Mouse (Mus musculus) testis, adult 2 months (tissue): ENCODE measurements at regions not wholly inside any gene's neighbourhood (a gene's known extent, or its start where the extent isn't known, plus 50 kb on each side); places are given as distances from the start of the nearest gene placed in this dataset.

Experiments
- H3K27ac ChIP-seq: fragments of 200-500 bp; 2 replicates; pipeline ENCODE4 v1.5.1; 2012; ENCODE audit warnings: low read depth, low read length; ENCODE audit not compliant: control insufficient read depth, insufficient read depth
- H3K27me3 ChIP-seq: fragments of 200-500 bp; 2 replicates; pipeline ENCODE4 v1.6.1; 2012; ENCODE audit warnings: mild to moderate bottlenecking, low read length, moderate library complexity; ENCODE audit not compliant: control insufficient read depth, insufficient read depth
- H3K36me3 ChIP-seq: fragments of 200-500 bp; 2 replicates; pipeline ENCODE4 v1.6.1; 2012; ENCODE audit warnings: mild to moderate bottlenecking, low read length; ENCODE audit not compliant: control insufficient read depth, insufficient read depth
- H3K4me1 ChIP-seq: fragments of 200-500 bp; 2 replicates; pipeline ENCODE4 v1.6.1; 2012; ENCODE audit warnings: low read length; ENCODE audit not compliant: control insufficient read depth, insufficient read depth
- H3K4me3 ChIP-seq: fragments of 200-500 bp; 2 replicates; pipeline ENCODE4 v1.5.1; 2012; ENCODE audit warnings: low read depth, mild to moderate bottlenecking, low read length, moderate library complexity, mixed read lengths; ENCODE audit not compliant: control insufficient read depth
- CTCF ChIP-seq: fragments of 200-500 bp; IDR thresholded peaks from 2 replicates; pipeline ENCODE4 v1.5.1; 2012; ENCODE audit warnings: low read depth, mild to moderate bottlenecking, inconsistent platforms, low read length, moderate library complexity; ENCODE audit not compliant: control insufficient read depth, insufficient read depth, insufficient replicate concordance
- POLR2A ChIP-seq: fragments of 200-500 bp; IDR thresholded peaks from 2 replicates; pipeline ENCODE4 v1.6.1; 2012; ENCODE audit warnings: low read depth, mild to moderate bottlenecking, inconsistent platforms, low read length, moderate library complexity; ENCODE audit not compliant: control insufficient read depth

- H3K36me3 ChIP-seq, result no peaks in the 10 kb centered on the region
- no peaks in the 10 kb centered on the region for H3K27me3 ChIP-seq
- H3K27ac ChIP-seq, result no peak overlapping the region
- TF ChIP-seq CTCF (no peak), POLR2A (no peak)
- H3K4me3 ChIP-seq, result no peak overlapping the region
- H3K4me1 ChIP-seq, result no peaks in the 10 kb centered on the region
These were observed 320.2 kb upstream of the Irx1 start for GRCm38 (mm10) chr13:72283701-72284100.

- Histone ChIP-seq H3K27ac (no peak overlapping the region), H3K4me3 (no peak overlapping the region), H3K36me3 (no peaks in the 10 kb centered on the region), H3K4me1 (peaks cover 2% of the 10 kb centered on the region; the same call in 1 of the 2 replicates), H3K27me3 (no peaks in the 10 kb centered on the region)
- TF ChIP-seq POLR2A, result no peak
- no peak for TF ChIP-seq CTCF
These were observed 322.8 kb upstream of the Irx1 start for GRCm38 (mm10) chr13:72286301-72286700.

GRCm38 (mm10) chr13:72288381-72289092 is 325.0 kb upstream of the Irx1 start:
- Histone ChIP-seq H3K27ac (no peak overlapping the region), H3K4me1 (peaks cover 4% of the 10 kb centered on the region), H3K27me3 (no peaks in the 10 kb centered on the region), H3K36me3 (no peaks in the 10 kb centered on the region), H3K4me3 (no peak overlapping the region)
- TF ChIP-seq POLR2A (no peak), CTCF (no peak)

DNA sequence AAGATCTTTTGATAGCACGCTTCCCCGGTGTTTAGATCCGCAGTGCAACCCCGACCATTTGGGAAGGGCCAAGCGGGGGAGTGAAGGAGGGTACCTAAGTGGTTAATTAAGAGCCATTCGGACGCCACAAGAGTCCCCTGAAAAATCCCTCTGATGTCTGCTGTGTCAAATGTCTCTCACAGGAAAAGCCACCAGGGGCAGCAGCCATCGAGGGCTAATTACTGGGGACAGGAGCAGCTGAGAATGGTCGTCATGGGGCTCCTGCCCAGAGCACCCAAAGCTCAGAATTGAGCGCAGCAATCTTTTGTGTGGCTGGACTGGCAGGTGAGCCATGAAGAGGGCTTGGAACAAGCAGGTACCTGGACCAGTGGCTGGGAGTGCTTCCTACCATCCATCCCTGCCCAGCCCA is 325.6 kb upstream of the Irx1 start:
- Histone ChIP-seq H3K36me3 (no peaks in the 10 kb centered on the region), H3K27me3 (no peaks in the 10 kb centered on the region), H3K4me3 (no peak overlapping the region), H3K27ac (no peak overlapping the region), H3K4me1 (peaks cover 4% of the 10 kb centered on the region)
- TF ChIP-seq CTCF (no peak), POLR2A (no peak)

GRCm38 (mm10) chr13:72292361-72292760 is 328.8 kb upstream of the Irx1 start:
- no peak overlapping the region for H3K27ac ChIP-seq
- H3K27me3 ChIP-seq, result no peaks in the 10 kb centered on the region
- H3K36me3 ChIP-seq, result no peaks in the 10 kb centered on the region
- H3K4me3 ChIP-seq, result no peak overlapping the region
- H3K4me1 ChIP-seq, result peaks cover 4% of the 10 kb centered on the region
- TF ChIP-seq CTCF (no peak), POLR2A (no peak)

DNA sequence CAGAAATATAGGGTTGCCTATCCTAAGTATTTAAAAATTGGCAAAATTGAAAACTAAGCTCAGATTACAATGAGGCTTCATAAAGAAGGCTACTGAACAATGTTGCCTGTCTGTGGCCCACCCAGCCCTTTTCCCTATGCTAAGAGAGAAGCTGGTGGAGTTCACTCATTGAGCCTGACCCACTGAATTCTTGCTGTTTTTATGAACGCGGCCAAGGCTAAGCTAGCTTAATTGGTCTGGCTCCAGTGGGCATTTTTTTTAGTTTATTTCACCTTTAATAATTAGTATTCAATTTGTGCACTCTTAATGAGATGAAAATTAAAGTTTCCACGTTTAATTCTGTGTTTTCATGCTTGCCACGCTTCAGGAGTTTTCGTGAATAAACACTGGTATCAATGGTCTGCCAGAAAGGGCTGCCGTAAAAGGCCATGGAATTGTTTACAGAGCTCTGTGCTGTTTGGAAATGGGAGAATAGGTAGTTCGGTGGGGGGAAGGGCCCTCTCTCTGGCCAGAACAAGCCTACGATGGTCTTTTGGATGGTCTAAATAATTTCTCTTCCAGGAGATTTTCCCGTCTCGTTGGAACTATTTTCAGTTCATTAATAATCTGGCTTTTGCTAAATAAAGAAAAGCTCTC is 329.7 kb upstream of the Irx1 start:
- TF ChIP-seq CTCF (no peak), POLR2A (no peak)
- Histone ChIP-seq H3K36me3 (no peaks in the 10 kb centered on the region), H3K27me3 (no peaks in the 10 kb centered on the region), H3K4me3 (no peak overlapping the region), H3K4me1 (peaks cover 4% of the 10 kb centered on the region), H3K27ac (no peak overlapping the region)

DNA sequence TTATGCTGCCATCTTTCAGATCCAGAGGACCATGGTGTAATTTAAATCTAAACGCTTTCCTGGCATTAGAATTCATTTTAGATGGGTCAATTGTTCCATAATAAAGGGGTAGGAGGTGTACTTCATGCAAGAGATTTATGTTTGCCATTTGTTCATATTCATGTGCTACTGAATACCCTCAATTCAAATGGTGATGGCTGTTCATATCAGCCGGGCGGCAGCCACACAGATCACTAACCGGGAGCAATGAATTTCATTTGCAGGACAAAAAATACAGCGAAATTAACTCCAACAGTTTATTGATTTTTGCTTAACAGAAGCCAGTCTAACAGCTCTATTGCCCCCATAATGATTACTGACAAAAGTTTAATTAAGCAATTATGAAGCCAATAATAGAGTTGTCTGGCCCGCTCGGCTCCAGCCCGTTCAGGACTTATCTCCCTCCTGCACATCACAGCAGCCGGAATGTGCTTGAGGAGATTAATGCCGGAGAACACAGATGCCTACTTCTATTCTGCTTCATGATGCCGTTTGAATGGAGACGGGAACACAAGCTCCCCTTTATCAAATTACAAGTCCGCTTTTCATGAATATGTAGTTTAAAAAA is 330.3 kb upstream of the Irx2 start:
- no peak for TF ChIP-seq POLR2A
- TF ChIP-seq CTCF, result no peak
- H3K27ac ChIP-seq, result no peak overlapping the region
- H3K4me3 ChIP-seq, result no peak overlapping the region
- H3K36me3 ChIP-seq, result no peaks in the 10 kb centered on the region
- no peaks in the 10 kb centered on the region; the same call in 1 of the 2 replicates for H3K4me1 ChIP-seq
- H3K27me3 ChIP-seq, result no peaks in the 10 kb centered on the region
